Mouse (Mus musculus): ENCODE measurements at regions not wholly inside any gene's neighbourhood (a gene's known extent, or its start where the extent isn't known, plus 50 kb on each side); places are given as distances from the start of the nearest gene placed in this dataset.

DNA sequence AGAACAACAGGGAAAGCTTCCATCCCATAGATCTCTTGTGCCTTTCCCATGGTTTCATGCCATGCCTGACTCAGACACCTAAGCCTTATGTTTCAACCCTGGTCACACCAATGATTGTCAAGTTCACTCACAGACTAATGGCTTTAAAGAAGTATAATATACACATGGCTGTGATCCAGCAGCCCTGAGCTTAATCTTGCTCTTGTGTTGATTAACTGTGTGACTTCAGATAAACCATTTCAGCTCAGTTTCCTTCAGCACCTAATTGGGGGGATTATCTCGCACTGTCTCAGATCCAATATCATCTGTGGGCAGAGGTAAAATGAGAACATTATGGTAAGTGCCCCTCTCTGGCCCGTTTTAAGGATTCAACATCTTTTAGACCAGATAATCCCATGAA, 223.9 kb upstream of the Pard3b start:
- no peak for DNase-seq (ENCODE audit: inconsistent age in 2 of 2, low spot score in 1 of 2)

DNA sequence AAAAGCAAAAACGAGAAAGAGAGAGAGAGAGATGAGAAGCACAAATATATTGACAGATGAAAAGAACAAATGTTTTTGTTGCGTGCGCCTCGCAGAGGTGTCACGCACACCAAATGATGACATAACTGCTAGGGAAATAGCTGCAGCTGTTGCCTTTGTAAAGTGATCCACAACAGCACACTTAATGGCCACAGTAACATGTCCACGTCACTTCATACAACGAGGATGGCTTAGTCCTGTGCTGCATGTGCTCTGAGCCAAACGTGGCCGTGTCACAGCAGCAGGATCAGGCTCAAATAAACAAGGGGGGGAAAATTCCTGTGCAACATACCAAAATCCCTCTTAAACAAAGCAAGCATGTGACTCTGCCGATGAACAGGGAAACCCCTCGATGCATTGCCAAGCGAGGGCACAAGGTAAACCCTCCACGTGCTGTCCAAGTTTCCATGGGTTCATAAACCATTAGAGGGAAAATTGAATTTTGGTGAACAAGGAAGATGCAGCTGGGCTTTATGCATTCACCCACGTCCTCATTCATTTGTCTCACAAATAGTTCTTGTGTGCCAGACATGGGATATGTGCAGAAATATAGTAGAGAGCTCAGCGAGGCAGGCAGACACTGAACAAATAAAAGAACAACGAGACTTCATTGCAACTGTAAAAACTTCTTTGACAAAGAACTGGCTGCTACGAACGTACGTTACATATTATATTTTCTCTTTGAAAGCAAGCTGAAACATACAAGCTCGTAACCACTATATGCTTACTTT, 223.0 kb upstream of the Pard3b start:
- no peak for DNase-seq (ENCODE audit: inconsistent age in 2 of 2, low spot score in 1 of 2)

DNA sequence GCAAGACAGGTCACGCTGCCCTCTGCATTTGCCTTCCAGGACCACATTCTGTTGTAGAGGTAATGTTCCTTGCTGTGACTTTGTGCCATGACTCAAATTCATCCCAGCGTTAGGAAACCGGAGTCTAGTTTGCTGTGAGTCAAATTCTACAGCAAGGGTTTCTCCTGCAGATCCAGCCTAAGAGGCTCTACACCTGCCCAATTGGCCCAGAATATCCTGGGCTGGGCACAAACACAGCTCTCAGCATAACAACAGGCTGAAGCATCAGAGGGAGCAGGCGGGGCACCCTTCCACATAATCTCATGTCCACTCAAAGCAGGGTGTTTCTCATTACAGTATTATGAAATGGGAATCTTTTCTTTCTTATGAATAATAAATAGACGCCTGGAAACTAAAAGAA, 220.2 kb upstream of the Pard3b start:
- DNase-seq (ENCODE audit: inconsistent age in 2 of 2, low spot score in 1 of 2) = no peak

DNA sequence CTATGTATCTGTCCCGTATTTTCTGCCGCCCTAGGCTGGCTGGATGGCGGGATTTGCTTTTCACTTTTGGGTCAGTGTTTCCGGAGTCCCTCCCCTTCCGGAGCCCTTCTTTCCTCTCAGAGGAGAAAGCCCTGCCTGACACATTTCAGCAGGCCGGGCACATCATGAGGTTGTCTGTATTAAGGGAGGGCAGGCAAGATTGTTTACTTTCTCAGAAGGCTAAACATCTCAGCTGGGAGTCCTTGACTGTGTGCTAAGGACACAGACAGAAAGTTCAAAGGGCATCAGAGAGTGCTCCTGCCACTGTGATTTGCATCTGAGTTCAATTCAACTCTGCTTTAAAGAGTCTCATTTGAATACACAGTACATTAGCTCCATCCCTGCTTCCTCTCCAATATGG, 218.8 kb upstream of the Pard3b start:
- no peak for DNase-seq (ENCODE audit: inconsistent age in 2 of 2, low spot score in 1 of 2)

DNA sequence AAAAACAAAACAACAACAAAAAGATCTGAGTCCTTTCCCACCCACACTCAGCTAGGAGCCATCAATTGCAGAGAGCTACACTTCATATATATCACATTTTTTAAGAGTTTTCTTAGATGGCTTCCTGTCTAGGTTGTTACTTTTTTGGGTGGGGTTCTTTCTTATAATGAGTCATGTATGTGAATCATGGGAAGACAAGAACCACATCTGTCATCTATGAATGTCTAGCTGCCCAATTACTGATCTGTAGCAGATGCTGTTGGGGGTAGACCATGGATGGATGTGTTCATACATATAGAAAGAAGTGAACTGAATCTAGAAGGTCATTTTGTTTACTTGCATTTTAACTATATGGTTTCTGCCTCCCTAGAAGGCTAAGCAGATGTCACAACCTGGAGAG, 215.4 kb upstream of the Pard3b start:
- no peak for DNase-seq (ENCODE audit: inconsistent age in 2 of 2, low spot score in 1 of 2)

DNA sequence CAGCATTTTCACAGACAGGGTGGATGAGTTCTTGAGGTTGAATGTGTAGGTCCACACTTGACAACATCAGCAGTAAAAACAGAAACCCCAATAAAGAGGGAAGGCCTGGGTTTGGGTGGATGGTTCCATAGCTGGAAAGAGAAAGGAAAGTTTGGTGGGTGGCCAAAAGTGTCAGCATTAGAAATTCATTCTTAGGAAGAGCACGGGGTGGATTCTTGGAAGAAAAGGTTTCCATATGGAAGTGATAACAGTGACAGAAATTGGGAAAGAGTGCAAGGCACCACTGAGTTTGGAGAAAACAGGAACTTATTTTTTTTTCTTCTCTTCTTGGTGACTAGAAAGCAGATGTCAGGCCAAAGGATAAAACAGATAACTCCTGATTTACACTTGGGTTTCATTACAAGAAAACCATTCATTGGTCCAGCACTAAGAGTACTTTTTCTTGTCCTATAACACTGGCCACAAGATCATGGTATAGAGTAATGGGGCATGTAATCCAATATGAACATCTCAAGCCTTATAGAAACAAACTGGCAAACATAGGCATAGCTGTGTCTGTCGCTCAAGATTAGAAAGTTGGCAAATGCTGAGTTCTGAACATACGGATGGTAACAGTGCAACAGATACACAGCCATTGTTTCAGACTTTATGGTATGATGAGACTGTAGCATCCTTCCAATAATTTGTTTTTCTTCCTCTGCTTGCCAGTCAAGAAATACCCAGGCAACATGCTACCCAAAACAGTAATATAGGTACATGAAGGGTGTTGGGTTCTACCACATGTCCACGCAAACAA, 209.7 kb upstream of the Pard3b start:
- no peak for DNase-seq (ENCODE audit: inconsistent age in 2 of 2, low spot score in 1 of 2)

DNA sequence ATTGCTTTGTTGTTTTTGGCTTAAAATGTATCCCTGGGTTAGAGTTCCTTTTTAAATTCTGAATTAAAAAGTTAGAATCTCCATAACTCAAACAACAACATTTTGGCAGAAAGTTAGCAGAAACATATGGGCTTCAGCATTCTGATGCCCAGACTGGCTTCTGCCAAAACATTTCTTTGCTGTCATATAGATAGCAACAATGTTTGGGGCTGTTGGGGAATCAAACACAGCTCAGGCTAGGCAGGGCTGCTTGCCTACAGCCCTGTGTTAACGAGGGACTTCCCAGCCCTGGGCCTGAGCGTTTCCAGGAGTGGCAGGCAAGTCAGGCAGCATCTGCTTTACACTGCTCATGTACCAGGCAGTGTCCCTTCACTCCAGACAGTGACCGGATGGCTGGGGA, 201.0 kb upstream of the Pard3b start:
- DNase-seq (ENCODE audit: inconsistent age in 2 of 2, low spot score in 1 of 2) = no peak

DNA sequence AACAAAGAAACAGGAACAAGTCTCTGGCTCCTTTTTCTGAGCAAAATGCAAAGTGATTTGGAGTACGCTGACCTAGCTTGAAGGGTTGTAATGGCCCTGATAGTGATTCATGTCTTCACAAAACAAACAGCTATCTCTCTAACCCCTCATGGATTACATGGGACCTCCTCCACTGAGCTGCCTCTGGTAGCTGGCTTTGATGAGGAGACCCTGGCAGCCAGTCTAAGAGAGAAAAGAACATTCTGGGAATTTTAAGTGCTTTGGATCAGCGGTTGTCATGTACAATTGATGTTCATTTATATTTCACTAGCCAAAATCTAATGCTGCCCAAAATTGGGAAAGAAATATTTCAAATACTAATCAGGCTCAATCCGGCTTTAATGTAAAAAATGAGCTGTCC, 177.2 kb upstream of the Pard3b start:
- DNase-seq (ENCODE audit: inconsistent age in 2 of 2, low spot score in 1 of 2) = no peak

DNA sequence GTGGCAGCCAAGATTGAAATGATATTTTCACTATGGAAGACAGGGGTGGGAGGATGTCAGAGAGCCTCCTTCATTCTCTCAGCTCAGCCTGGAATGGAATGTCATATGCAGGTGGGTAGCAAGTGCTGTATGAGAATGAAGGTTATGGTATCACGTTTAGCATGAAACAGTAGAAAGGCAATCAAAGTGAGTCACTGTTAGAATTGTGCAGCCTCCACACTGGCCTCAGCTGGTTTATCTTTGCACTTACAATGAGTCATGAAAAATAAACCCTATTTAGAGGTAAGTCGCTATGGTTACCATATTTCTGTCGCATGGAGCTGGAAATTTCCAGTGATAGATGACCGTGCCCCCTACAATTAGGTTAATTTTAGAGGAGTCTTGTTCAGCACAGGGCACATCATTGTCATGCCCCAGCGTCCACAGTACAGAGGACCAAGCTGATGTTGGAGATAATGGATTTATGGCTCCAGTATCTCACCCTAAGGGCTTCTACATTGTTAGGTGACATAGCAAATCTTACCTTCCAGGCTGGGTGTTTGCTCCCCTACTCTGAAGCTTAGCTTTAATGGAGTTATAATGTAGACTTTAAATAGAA, 167.9 kb upstream of the Pard3b start:
- DNase-seq (ENCODE audit: inconsistent age in 2 of 2, low spot score in 1 of 2) = peak; percentile 11 to 55

DNA sequence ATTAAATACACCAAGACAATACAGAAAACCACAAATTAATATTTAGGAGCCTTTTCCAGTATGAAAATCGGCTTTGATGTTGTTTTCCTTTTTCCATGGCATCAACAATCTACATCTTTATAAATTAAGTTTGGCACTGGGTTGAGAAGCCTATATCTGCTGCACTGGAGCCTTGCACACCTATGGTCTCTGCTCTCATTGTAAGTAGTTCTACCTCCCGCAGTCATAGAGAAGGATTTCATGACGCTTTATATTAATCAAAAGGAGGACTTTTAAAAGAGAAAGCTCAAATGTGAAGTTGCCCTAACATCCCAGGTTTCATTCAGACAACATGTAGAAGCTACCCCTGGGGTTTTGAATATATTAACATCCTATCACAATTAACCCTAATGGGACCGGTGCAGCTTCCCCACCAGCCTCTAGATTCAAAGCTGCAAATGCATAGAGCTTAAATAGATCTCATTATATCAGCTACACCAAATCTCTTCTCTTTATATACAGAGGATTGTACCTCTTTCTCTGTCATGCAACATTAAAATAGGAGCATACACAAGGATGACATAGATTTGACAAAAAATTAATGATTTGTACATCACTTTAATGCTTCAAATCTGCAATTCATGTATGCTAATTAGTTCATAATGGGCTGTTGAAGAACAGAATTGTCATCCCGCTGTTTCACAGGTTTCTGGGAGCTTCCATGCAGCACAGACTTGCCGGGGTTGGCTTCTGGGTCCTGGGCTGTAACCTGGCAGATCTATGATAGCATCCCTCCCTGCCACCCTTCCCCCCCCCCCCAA, 166.6 kb upstream of the Pard3b start:
- DNase-seq (ENCODE audit: inconsistent age in 2 of 2, low spot score in 1 of 2) = no peak

DNA sequence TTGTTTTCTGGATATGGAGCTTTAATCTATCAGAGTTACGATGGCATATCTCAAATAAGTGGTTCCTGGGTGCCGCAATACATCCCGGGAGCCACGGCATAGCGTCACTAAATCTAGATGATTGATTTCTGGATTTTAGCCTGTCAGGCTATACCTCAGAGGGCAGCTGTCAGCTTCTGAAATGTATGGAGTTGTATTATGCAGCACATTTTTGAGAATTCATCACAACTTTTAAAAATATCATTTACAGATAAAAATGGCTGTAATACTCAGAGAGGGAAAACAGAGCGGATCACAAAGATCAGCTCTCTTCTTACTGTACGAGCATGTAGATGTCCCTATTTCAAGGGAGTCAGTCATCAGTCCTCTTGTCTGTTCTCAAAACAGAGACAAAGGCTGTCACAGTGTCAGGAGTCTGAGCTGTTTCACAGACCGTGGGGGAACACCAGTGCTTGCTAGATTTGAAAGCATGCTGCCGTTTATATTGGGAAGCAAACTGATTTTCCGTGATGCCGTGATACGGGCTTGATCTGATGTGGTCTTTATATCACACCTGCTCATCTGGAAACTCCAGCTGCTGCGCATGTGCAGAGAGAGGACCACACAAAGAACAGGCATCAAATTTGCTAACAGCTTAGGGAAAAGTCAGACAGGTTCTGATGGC, 165.9 kb upstream of the Pard3b start:
- no peak for DNase-seq (ENCODE audit: inconsistent age in 2 of 2, low spot score in 1 of 2)

DNA sequence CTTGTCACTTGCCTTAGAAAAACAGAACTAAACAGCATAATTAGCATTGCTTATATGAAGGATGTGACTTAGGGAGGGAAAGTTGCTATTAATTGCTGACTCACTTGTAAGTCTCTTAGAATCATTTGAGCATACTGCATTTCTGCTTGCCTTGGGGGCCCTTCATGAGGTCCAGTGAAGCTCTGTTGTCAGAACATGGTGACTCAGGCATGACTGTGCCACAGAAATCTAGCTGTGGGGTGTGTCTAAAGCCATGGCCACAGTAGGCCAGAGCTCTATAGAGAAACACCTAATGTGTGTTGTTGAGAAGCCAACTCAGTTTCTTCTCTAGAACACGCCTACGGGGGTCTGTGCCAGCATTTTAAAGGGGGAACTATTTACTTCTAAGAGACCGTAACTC, 153.2 kb upstream of the Pard3b start:
- no peak for DNase-seq (ENCODE audit: inconsistent age in 2 of 2, low spot score in 1 of 2)

DNA sequence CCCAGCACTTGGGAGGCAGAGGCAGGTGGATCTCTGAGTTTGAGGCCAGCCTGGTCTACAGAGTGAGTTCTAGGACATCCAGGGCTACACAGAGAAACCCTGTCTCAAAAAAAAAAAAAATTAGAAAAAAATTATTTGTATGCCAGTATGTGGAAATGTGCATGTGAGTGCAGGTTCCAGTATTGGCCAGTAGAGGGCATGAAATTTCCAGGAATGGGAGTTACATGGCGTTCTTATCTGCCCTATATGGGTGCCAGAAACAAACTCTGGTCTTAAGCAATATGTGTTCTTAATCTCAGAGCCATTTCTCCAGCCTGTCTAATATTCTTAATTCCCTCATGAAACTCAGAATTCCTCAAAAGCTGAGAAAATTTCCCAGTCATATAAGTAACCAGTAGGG, 113.7 kb upstream of the Pard3b start:
- no peak for DNase-seq (ENCODE audit: inconsistent age in 2 of 2, low spot score in 1 of 2)

DNA sequence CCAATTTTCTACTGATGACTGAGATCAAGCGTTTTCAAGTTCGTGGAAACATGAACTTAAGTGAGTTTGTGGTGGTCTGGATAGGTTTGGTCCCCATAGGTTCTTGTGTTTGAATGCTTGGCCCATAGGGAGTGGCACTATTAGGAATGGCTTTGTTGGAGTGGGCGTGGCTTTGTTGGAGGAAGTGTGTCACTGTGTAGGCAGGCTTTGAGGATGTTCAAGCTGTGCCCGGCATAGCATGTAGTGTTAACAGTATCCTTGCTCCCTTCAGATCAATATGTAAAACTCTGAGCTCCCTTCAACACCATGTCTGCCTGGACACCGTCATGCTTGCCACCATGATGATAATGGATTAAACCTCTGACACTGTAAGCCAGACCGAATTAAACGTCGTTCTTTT, 112.7 kb upstream of the Pard3b start:
- no peak for DNase-seq (ENCODE audit: inconsistent age in 2 of 2, low spot score in 1 of 2)

DNA sequence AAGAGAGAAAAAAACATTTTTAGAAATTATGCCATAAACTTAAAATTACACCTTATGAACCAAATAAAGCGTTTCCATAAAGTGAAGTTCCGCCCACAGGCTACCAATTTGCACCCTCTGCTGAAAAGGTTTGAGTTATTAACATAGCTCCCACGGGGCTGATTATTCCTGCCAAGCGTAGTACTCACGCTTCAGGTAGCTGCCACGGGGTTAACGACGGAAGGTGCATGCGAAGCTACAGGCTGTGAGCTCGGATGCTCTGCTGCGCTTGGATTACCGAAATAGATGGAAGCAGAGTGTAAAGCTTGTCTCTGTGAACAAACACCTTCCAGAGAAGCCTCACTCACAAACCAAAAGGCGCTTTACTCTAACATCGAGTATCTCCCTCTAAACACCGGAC, 109.9 kb upstream of the Pard3b start:
- no peak for DNase-seq (ENCODE audit: inconsistent age in 2 of 2, low spot score in 1 of 2)

DNA sequence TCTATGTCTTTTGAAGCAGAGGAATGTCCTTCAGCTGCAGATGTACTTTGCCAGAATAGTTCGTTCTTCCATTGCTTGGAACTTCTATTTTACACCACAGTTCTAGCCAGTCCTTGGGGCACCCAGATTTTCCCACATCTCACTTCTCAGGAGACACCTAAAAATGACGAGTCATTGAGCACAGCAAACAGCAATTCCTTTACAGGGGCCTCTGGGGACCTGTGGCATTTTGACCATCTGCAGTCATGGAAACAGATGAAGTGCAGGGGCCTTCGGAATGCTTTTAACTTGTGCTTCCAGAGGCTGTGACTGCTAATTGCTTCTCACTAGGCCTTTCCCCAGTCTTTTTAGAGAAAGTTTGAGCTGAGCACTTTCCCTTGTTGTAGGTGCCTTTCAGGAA, 108.5 kb upstream of the Pard3b start:
- DNase-seq (ENCODE audit: inconsistent age in 2 of 2, low spot score in 1 of 2) = no peak

DNA sequence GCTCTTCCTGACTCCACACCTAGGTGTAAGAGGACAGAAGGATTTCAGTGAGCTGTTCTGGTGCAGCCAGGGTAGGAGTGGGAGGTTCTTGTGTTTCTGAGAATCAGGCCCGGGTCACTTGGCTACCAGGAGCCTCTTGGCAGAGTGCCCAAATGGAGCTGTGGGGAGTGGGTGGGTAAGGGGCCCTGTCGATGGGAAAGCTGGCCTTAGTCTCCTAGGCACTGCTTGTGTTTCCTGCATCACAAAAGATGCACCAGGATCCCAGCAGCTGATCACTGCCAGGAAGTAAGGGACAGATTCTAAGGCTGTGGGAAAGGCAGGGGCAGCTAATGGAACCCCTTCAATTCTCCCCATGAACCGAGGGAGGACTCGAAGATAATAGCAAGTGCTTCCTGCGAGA, 107.1 kb upstream of the Pard3b start:
- no peak for DNase-seq (ENCODE audit: inconsistent age in 2 of 2, low spot score in 1 of 2)

DNA sequence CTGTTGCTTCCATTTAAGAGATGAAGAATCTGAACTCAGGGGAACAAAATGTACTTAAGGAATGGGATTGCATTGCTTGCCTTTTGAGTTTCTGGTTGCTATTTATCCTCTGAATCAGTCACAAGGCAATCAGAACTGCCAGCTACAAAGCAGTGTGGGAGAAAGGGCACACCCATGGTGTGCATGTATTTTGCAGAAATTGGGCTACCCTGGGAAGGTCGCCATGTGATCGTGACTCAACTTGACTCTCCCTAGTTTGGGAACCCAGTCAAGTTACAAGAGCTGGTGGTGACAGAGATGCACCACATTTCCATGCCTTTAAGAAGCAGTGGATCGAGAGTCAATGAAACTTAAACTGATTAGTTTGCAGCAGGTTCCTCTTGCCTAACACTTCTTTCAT, 98.5 kb upstream of the Pard3b start:
- no peak for DNase-seq (ENCODE audit: inconsistent age in 2 of 2, low spot score in 1 of 2)

DNA sequence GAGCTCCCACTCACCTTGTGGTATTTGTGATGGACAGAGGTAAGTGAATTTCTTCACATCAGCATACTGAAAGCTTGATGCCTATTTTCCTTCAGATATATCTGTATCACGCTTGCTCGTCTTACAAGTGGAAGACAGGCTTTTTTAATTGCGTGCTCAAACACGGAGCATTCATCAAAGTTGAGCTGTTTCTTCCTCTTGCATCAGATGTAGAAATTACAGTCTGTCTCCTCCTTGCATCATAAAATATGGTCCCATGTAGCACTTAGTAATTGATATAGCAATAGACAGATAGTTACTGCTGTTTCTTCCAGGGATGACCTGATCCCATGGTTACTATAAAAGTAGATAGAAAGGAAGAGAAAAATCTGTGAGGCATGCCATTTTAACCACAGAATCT, 97.5 kb upstream of the Pard3b start:
- no peak for DNase-seq (ENCODE audit: inconsistent age in 2 of 2, low spot score in 1 of 2)

DNA sequence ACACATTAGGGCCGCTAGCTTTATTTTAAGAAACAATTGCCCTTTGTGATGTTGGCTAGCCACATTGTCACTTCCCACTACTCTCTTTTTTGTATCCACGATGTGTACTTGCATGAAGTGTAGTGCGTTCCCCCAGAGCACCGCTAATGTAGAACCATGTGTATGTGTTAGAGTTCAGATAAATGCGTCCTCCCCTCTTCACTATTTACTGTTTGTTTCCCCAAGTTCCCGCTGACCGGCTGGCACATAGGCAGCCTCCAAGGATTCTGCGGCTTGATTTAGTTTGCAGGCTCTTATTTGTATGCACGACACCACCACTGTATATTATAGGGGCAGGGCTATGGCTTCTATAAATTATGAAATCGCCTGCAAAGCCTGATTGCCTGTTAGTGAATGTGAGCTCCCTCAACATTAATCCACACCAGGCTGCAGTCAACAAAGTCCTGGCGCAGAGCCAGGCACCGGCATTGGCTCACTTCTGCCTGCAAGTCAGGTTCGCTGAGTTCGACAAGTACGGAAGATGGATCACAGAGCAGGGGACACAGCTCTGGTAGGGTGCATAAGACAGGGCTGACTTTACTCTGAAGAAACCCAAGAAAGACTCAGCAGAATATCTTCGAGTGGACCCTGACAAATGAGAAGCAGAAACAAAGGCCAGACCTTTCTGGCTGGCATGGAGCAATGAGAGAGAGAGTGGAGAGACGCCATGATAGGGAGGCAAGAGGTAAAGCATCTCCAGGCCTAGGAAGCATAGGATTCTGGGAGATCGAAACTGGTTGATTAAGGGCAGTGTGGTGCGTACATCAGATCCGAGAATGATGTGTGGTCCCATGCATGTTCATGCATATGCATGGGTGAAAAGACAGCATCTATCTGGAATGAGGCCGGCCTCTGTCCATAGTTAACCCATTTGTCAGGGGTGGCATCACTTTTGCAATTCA, 85.8 kb upstream of the Pard3b start:
- peak; percentile 18 to 55 for DNase-seq (ENCODE audit: inconsistent age in 2 of 2, low spot score in 1 of 2)

All from adrenal gland, adult (tissue).